Mouse (Mus musculus) myocyte (in vitro differentiated cells): ENCODE measurements around the gene Ppp3ca.

ENCODE experiments used
- MAX ChIP-seq: IDR thresholded peaks from one replicate; pipeline ENCODE4 v1.6.1; 2011; ENCODE audit warnings: low read depth, mild to moderate bottlenecking, control low read depth
- MYOD1 ChIP-seq, 3 experiments: IDR thresholded peaks; one replicate each; pipeline ENCODE4 v1.6.1; 2011; ENCODE audit warnings: control low read depth in 2 of 3, low read depth in 2 of 3, mild to moderate bottlenecking in 2 of 3, moderate library complexity in 1 of 3; ENCODE audit not compliant: insufficient read length in 2 of 3, control insufficient read depth in 1 of 3
- POLR2A ChIP-seq: IDR thresholded peaks from one replicate; pipeline ENCODE4 v1.6.1; 2011; ENCODE audit warnings: low read depth, mild to moderate bottlenecking, control low read depth, moderate library complexity; ENCODE audit not compliant: insufficient read length
- POLR2AphosphoS2 ChIP-seq: IDR thresholded peaks from one replicate; pipeline ENCODE4 v1.6.1; 2011; ENCODE audit warnings: low read depth, control low read depth; ENCODE audit not compliant: insufficient read length
- TCF12 ChIP-seq: IDR thresholded peaks from one replicate; pipeline ENCODE4 v1.6.1; 2011; ENCODE audit warnings: mild to moderate bottlenecking, control low read depth; ENCODE audit not compliant: poor library complexity, insufficient read depth, severe bottlenecking
- TCF3 ChIP-seq: IDR thresholded peaks from one replicate; pipeline ENCODE4 v1.6.1; 2011; ENCODE audit warnings: low read depth, control low read depth; ENCODE audit not compliant: insufficient read length
- USF1 ChIP-seq: IDR thresholded peaks from one replicate; pipeline ENCODE4 v1.6.1; 2011; ENCODE audit warnings: low read depth, mild to moderate bottlenecking, control low read depth, moderate library complexity

DNA sequence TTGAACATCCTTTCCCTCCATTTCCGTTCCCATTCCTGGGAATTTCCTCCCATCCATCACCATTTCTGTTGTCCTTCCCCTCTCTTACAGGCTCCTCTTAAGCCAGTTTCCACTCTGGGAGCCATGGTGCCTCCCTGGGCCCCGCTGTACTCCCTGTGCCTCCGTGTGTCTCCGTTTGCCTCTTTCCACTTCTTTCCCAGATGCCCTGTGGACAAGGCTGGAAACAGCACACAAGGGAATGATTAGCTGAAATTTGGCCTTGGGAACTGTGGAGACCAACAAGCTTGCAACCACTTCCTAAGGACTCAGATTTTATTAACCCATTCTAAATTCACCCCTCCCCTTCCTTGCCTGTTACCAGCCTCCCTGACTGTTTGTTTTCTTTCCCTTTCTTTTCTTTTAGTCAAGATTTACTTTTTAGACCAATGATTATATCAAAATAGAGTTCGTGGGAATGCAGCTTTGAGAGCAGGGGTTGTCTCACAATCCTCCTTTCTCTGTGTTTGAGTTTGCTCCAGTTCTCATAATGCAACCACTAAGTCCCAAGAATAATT, 93.9 kb downstream of the Ppp3ca start:
- no peak for TF ChIP-seq POLR2A
- no peak for TF ChIP-seq MAX
- TF ChIP-seq TCF12, result no peak
- TF ChIP-seq USF1, result no peak
- no peak for TF ChIP-seq TCF3
- no peak for TF ChIP-seq MYOD1 (IDR thresholded peaks at IDR 0.05; ENCODE audit: control insufficient read depth in 1 of 3, insufficient read length in 2 of 3, low read depth in 2 of 3)
- TF ChIP-seq POLR2AphosphoS2, result no peak
